Mouse (Mus musculus) embryonic facial prominence, embryonic 13.5 days (tissue): ENCODE results near the gene Dcakd. TPM values are rescaled to one million over a fixed set of nuclear protein-coding genes. Genes with fewer than 3 reads are reported as not detected.

ENCODE experiments used
- ATAC-seq: fragments of 200-750 bp; cut with Nextera tagmentation; 2 replicates; pipeline ENCODE4 v1.8.0; 2017; ENCODE audit warnings: low read depth; ENCODE audit not compliant: insufficient number of reproducible peaks, insufficient read depth, low FRiP score, low TSS enrichment
- H3K27ac ChIP-seq: fragments of 300-500 bp; sonication (generic); 2 replicates; pipeline ENCODE4 v1.5.1; 2015; ENCODE audit warnings: moderate library complexity, mild to moderate bottlenecking, inconsistent platforms
- H3K27me3 ChIP-seq: fragments of 300-500 bp; sonication (generic); 2 replicates; pipeline ENCODE4 v1.6.1; 2015; ENCODE audit warnings: mild to moderate bottlenecking, inconsistent platforms
- H3K36me3 ChIP-seq: fragments of 300-500 bp; sonication (generic); 2 replicates; pipeline ENCODE4 v1.6.1; 2015; ENCODE audit warnings: mild to moderate bottlenecking, inconsistent platforms
- H3K4me1 ChIP-seq: fragments of 300-500 bp; sonication (generic); 2 replicates; pipeline ENCODE4 v1.6.1; 2015; ENCODE audit warnings: inconsistent platforms
- H3K4me2 ChIP-seq: fragments of 300-500 bp; sonication (generic); 2 replicates; pipeline ENCODE4 v1.6.1; 2015; ENCODE audit warnings: moderate library complexity, mild to moderate bottlenecking, inconsistent platforms
- H3K4me3 ChIP-seq: fragments of 300-500 bp; sonication (generic); 2 replicates; pipeline ENCODE4 v1.5.1; 2015; ENCODE audit warnings: mild to moderate bottlenecking, inconsistent platforms
- H3K9ac ChIP-seq: fragments of 300-500 bp; sonication (generic); 2 replicates; pipeline ENCODE4 v1.6.1; 2015; ENCODE audit warnings: mild to moderate bottlenecking, inconsistent platforms
- H3K9me3 ChIP-seq: fragments of 300-500 bp; sonication (generic); 2 replicates; pipeline ENCODE4 v1.6.1; 2016; ENCODE audit warnings: inconsistent platforms
- WGBS: fragments of 180-500 bp; shearing (Covaris S2); methylation state at CpG from one replicate; pipeline ENCODE4 v1.1.7; 2015; ENCODE audit warnings: mixed read lengths; 5-methylcytosine and 5-hydroxymethylcytosine counted together
- polyA plus RNA-seq: library from polyadenylated mRNA; unstranded; fragments of >200 nt; fragmentation: Nextera tagmentation; extraction: Ambion mirVana; gene quantifications from 2 replicates; pipeline ENCODE4 v1.2.1, GENCODE M21; 2015

The Dcakd gene
- polyA plus RNA-seq, 1 experiment from 2014 or later, result 189 TPM

GRCm38 (mm10) chr11:102964547-102965091, 63.5 kb downstream of the Dcakd start:
- Histone ChIP-seq H3K4me1 (peaks cover 23% of the 10 kb centered on the region), H3K4me2 (no peak overlapping the region), H3K9ac (no peak overlapping the region), H3K9me3 (no peaks in the 10 kb centered on the region), H3K4me3 (no peak overlapping the region), H3K36me3 (no peaks in the 10 kb centered on the region), H3K27ac (no peak overlapping the region), H3K27me3 (peaks cover 35% of the 10 kb centered on the region)
- ATAC-seq, result peak; percentile 27; the same call in 1 of the 2 replicates
- 59% methylated on average over 16 of the region's 16 CpGs for WGBS

GRCm38 (mm10) chr11:102963855-102964546, 64.1 kb downstream of the Dcakd start:
- Histone ChIP-seq H3K4me3 (peak overlapping the region; percentile 19; the same call in 1 of the 2 replicates), H3K4me1 (peaks cover 23% of the 10 kb centered on the region), H3K9ac (peak overlapping the region; percentile 54), H3K36me3 (no peaks in the 10 kb centered on the region), H3K27ac (peak overlapping the region; percentile 28; the same call in 1 of the 2 replicates), H3K9me3 (no peaks in the 10 kb centered on the region), H3K4me2 (peak overlapping the region; percentile 48), H3K27me3 (peaks cover 35% of the 10 kb centered on the region)
- no peak for ATAC-seq
- 18% methylated on average over 24 of the region's 24 CpGs for WGBS

DNA sequence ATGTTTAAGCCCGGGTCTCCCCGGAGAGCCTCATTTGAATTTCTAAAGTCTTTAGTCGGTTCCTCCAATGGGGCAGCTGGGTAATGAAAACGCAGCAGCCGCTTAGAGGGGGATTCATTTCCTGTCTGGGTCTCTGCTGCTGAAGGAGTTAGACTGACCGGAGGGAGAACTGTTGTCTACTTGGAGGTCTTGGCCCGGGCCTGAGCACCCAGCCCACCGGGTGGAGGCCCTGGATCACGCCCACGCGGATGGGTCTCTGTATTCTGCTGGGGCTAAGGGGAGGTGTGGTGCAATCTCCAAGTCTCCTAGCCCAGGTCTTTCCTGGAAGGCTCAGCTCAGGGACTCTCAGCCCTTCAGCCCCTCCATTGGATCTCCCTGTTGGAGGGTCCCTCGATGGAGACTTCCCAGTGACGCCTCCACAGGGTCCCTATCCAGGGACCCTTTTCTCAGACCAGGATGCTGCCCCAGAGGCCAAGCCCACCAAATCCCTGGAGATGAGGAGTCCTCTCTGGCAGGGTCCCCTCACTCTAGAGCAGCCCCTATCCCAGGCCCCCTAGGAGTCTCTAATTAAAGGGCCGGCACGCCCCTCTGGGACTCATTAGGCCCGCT, 64.8 kb downstream of the Dcakd start:
- Histone ChIP-seq H3K27ac (no peak overlapping the region; the same call in 1 of the 2 replicates), H3K4me3 (peak overlapping the region; percentile 19), H3K9ac (peak overlapping the region; percentile 54), H3K36me3 (no peaks in the 10 kb centered on the region), H3K4me1 (peaks cover 23% of the 10 kb centered on the region), H3K4me2 (peak overlapping the region; percentile 48), H3K9me3 (no peaks in the 10 kb centered on the region), H3K27me3 (peaks cover 31% of the 10 kb centered on the region)
- no peak for ATAC-seq
- WGBS, result 7% methylated on average over 16 of the region's 16 CpGs

DNA sequence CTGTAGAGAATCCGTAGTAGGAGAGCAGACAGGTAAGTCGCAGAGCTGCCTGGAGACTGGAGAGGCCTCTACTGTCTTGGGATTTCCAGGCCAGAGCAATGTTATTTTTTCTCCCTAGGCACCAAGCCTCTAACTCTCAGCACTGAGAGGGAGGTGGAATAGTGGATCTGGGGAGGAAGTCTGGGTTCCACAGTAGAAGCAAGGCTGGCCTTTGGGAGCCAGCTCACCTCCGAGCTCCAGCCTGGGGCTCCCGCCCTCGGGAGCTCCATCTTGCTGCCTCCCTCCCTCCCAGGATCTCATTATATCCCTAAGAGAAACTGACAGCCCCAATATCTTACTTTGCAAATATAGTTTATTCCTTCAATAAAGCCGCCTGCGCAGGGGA, 65.3 kb downstream of the Dcakd start:
- 29% methylated on average over 7 of the region's 7 CpGs for whole genome bisulfite sequencing
- Histone ChIP-seq H3K9me3 (no peaks in the 10 kb centered on the region), H3K4me1 (peaks cover 23% of the 10 kb centered on the region), H3K27me3 (peaks cover 28% of the 10 kb centered on the region), H3K4me2 (peak overlapping the region; percentile 48), H3K36me3 (no peaks in the 10 kb centered on the region), H3K27ac (no peak overlapping the region; the same call in 1 of the 2 replicates), H3K4me3 (0 out of 2 replicates have a peak overlapping the region, but pooled peaks have one; percentile 19), H3K9ac (peak overlapping the region; percentile 54; the same call in 1 of the 2 replicates)
- no peak for ATAC-seq

- H3K36me3 ChIP-seq, result no peaks in the 10 kb centered on the region
Observed at GRCm38 (mm10) chr11:102961082-102961481, 67.1 kb downstream of the Dcakd start.

GRCm38 (mm10) chr11:102958870-102959269, 69.3 kb downstream of the Dcakd start:
- Histone ChIP-seq H3K4me1 (peaks cover 17% of the 10 kb centered on the region), H3K27me3 (peaks cover 20% of the 10 kb centered on the region), H3K9me3 (no peaks in the 10 kb centered on the region), H3K4me2 (no peak overlapping the region), H3K36me3 (no peaks in the 10 kb centered on the region), H3K9ac (no peak overlapping the region), H3K4me3 (no peak overlapping the region), H3K27ac (no peak overlapping the region)
- 83% methylated on average over 1 of the region's 1 CpGs for WGBS
- no peak for ATAC-seq

More at GRCm38 (mm10) chr11:102961082-102961481, 67.1 kb downstream of the Dcakd start:
- 91% methylated on average over 4 of the region's 4 CpGs for WGBS
- no peak overlapping the region for H3K4me2 ChIP-seq
- H3K9me3 ChIP-seq, result no peaks in the 10 kb centered on the region
- no peak overlapping the region for H3K9ac ChIP-seq
- no peak for ATAC-seq
- no peak overlapping the region for H3K27ac ChIP-seq
- H3K4me3 ChIP-seq, result no peak overlapping the region
- peaks cover 23% of the 10 kb centered on the region for H3K4me1 ChIP-seq
- H3K27me3 ChIP-seq, result peaks cover 18% of the 10 kb centered on the region

DNA sequence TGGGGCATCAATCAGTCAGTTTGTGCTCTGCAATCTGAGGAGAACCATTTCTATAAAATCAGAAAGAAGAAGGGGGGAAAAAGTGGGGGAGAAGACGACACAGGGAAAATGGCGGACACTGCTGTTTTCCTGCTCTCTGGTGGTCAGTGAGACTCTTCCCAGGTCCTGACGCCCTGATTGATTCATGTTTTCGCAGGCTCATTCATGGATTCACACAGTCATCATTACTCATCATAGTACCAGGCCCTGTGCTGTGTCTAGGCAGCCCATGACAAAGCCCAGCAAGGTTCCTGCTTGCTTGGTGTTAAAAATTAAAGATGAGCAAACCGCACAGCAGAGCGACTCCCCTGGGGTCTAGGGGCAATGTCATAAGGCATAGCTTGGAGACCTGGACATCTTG, 69.7 kb downstream of the Dcakd start:
- Histone ChIP-seq H3K27me3 (peaks cover 22% of the 10 kb centered on the region), H3K4me1 (peaks cover 13% of the 10 kb centered on the region), H3K36me3 (no peaks in the 10 kb centered on the region), H3K9ac (no peak overlapping the region), H3K4me3 (no peak overlapping the region), H3K4me2 (no peak overlapping the region), H3K27ac (no peak overlapping the region), H3K9me3 (no peaks in the 10 kb centered on the region)
- ATAC-seq, result no peak
- 88% methylated on average over 6 of the region's 6 CpGs for WGBS

DNA sequence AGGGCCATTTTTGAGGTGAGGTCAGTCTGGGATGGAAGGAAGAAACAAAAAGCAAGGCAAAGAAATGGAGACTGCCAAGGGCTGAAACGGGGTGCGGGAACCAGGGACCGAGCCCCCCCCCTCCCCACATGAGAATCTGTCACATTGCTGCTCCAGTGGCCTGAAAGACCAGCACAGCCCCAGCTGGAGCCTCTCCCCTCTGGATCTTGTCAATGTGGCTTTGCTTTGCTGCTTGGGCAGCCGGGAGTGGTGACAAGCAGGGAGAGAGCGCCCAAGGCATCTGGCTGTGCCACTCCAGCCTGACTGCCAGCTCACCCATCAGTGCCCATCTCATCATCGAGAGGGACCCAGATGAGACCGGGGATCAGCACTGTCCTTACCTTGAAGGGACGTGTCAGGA, 70.4 kb downstream of the Dcakd start:
- no peak overlapping the region for H3K4me3 ChIP-seq
- WGBS, result 85% methylated on average over 8 of the region's 8 CpGs
- H3K4me2 ChIP-seq, result no peak overlapping the region
- no peak for ATAC-seq
- H3K4me1 ChIP-seq, result peaks cover 10% of the 10 kb centered on the region
- peaks cover 28% of the 10 kb centered on the region for H3K27me3 ChIP-seq
- H3K36me3 ChIP-seq, result no peaks in the 10 kb centered on the region
- no peaks in the 10 kb centered on the region for H3K9me3 ChIP-seq
- no peak overlapping the region for H3K9ac ChIP-seq
- H3K27ac ChIP-seq, result no peak overlapping the region

DNA sequence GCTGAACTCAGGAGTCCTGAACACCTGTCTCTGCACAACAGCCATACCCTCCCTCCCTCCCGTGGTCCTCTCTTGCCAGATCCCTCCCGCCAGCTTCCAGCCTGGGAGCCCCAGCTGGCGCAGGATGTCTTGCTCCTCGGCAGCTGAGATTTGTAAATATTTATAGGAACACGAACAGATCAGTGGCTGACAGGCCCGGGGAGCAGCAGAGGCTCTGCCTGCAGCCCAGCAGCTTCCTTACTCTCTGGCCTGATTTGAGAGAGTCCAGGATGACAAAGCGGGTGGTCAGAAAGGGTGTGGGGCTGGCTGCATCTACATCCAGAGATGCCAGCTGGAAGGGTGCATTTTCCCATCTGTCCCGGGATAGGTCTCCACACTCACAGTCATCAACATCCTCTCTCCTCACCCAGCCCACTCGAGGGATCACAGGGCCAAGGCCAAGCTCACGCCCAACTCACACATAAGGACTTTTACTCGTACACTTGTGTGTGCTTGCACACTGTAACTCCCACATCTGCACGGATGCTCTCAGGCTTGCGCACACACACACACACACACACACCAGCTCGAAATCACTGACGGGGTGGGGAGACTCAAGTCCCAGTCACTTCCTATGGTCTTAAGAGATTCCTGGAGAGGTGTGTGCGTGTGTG, 71.0 kb downstream of the Dcakd start:
- no peaks in the 10 kb centered on the region for H3K36me3 ChIP-seq
- no peak overlapping the region for H3K27ac ChIP-seq
- peaks cover 11% of the 10 kb centered on the region for H3K4me1 ChIP-seq
- WGBS, result 58% methylated on average over 16 of the region's 16 CpGs
- 0 out of 2 replicates have a peak, but pooled peaks have one; percentile 20 for ATAC-seq
- H3K9ac ChIP-seq, result no peak overlapping the region
- no peak overlapping the region for H3K4me3 ChIP-seq
- no peak overlapping the region for H3K4me2 ChIP-seq
- no peaks in the 10 kb centered on the region for H3K9me3 ChIP-seq
- peaks cover 30% of the 10 kb centered on the region for H3K27me3 ChIP-seq

DNA sequence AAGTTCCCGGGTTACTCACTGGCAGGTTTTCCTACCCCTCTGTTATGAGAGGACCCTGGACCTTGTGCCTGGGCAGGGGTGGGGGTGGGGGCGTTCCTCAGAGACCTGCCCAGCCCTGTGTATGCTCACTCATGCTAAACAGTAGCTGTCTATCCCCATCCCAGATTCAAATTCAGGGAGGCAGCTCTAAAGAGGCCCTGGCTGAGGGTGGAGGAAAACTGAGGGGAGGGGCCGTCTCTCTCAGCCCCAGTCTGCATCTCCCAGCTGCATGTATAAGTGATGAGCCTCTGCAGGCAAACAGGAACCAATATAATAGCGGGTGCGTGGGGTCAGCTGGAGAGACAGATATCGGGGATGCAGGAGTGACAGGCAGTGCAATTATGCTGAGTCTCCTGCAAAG, 75.2 kb downstream of the Dcakd start:
- Histone ChIP-seq H3K27me3 (peaks cover 72% of the 10 kb centered on the region), H3K4me3 (no peak overlapping the region), H3K4me1 (peaks cover 21% of the 10 kb centered on the region), H3K9me3 (no peaks in the 10 kb centered on the region), H3K27ac (no peak overlapping the region; the same call in 1 of the 2 replicates), H3K36me3 (no peaks in the 10 kb centered on the region), H3K4me2 (no peak overlapping the region), H3K9ac (no peak overlapping the region)
- no peak for ATAC-seq
- 32% methylated on average over 6 of the region's 6 CpGs for WGBS

GRCm38 (mm10) chr11:102948043-102948961, 79.8 kb downstream of the Dcakd start:
- 2% methylated on average over 51 of the region's 51 CpGs for WGBS
- Histone ChIP-seq H3K9me3 (no peaks in the 10 kb centered on the region), H3K4me2 (peak overlapping the region; percentile 83), H3K9ac (peak overlapping the region; percentile 72), H3K4me1 (peaks cover 48% of the 10 kb centered on the region), H3K27ac (no peak overlapping the region), H3K36me3 (no peaks in the 10 kb centered on the region), H3K4me3 (peak overlapping the region; percentile 49), H3K27me3 (peaks cover 95% of the 10 kb centered on the region)
- ATAC-seq, result no peak
